Mouse (Mus musculus): ENCODE measurements around the gene 2010109A12Rik. TPM values are rescaled to one million over a fixed set of nuclear protein-coding genes. Genes with fewer than 3 reads are reported as not detected.

Gene 2010109A12Rik
- polyA plus RNA-seq, 1 experiment from 2014 or later = 1.2 TPM

GRCm38 (mm10) chr5:93183311-93183710, 23.0 kb upstream of the 2010109A12Rik start:
- Histone ChIP-seq H3K4me3 (ENCODE audit: low read depth, low read length) (no peak overlapping the region), H3K36me3 (ENCODE audit: control insufficient read depth, insufficient read depth, low read length) (peaks cover 20% of the 10 kb centered on the region; the same call in 1 of the 2 replicates), H3K27me3 (ENCODE audit: control insufficient read depth, insufficient read depth, low read depth, low read length) (no peaks in the 10 kb centered on the region), H3K9me3 (replicated peaks; ENCODE audit: control insufficient read depth, low read length, poor library complexity, severe bottlenecking) (no peaks in the 10 kb centered on the region), H3K4me1 (ENCODE audit: control insufficient read depth, insufficient read depth, low read length) (no peaks in the 10 kb centered on the region), H3K9ac (ENCODE audit: low read depth, low read length) (no peak overlapping the region), H3K27ac (ENCODE audit: low read length) (no peak overlapping the region), H3K4me2 (ENCODE audit: low read length) (no peak overlapping the region)
- 83% methylated on average over 6 of the region's 6 CpGs for WGBS
- no peak for ATAC-seq

GRCm38 (mm10) chr5:93184548-93184947, 21.8 kb upstream of the 2010109A12Rik start:
- 89% methylated on average over 6 of the region's 6 CpGs for WGBS
- Histone ChIP-seq H3K27ac (ENCODE audit: low read length) (no peak overlapping the region), H3K4me2 (ENCODE audit: low read length) (no peak overlapping the region), H3K9ac (ENCODE audit: low read depth, low read length) (no peak overlapping the region), H3K36me3 (ENCODE audit: control insufficient read depth, insufficient read depth, low read length) (peaks cover 23% of the 10 kb centered on the region; the same call in 1 of the 2 replicates), H3K4me3 (ENCODE audit: low read depth, low read length) (no peak overlapping the region), H3K27me3 (ENCODE audit: control insufficient read depth, insufficient read depth, low read depth, low read length) (no peaks in the 10 kb centered on the region), H3K9me3 (replicated peaks; ENCODE audit: control insufficient read depth, low read length, poor library complexity, severe bottlenecking) (no peaks in the 10 kb centered on the region), H3K4me1 (ENCODE audit: control insufficient read depth, insufficient read depth, low read length) (no peaks in the 10 kb centered on the region)
- no peak for ATAC-seq

GRCm38 (mm10) chr5:93189607-93190006, 16.7 kb upstream of the 2010109A12Rik start:
- H3K36me3 ChIP-seq (ENCODE audit: control insufficient read depth, insufficient read depth, low read length) = peaks cover 16% of the 10 kb centered on the region; the same call in 1 of the 2 replicates
- H3K9ac ChIP-seq (ENCODE audit: low read depth, low read length) = no peak overlapping the region
- H3K9me3 ChIP-seq (replicated peaks; ENCODE audit: control insufficient read depth, low read length, poor library complexity, severe bottlenecking) = no peaks in the 10 kb centered on the region
- no peak overlapping the region for H3K4me2 ChIP-seq (ENCODE audit: low read length)
- no peak overlapping the region for H3K4me3 ChIP-seq (ENCODE audit: low read depth, low read length)
- no peak for ATAC-seq
- WGBS = 74% methylated on average over 3 of the region's 3 CpGs
- H3K4me1 ChIP-seq (ENCODE audit: control insufficient read depth, insufficient read depth, low read length) = 0 out of 2 replicates have a peak, but pooled peaks cover 2% of the 10 kb centered on the region
- no peak overlapping the region for H3K27ac ChIP-seq (ENCODE audit: low read length)
- H3K27me3 ChIP-seq (ENCODE audit: control insufficient read depth, insufficient read depth, low read depth, low read length) = no peaks in the 10 kb centered on the region

- no peak for ATAC-seq
- Histone ChIP-seq H3K9ac (ENCODE audit: low read depth, low read length) (no peak overlapping the region), H3K27ac (ENCODE audit: low read length) (no peak overlapping the region), H3K4me1 (ENCODE audit: control insufficient read depth, insufficient read depth, low read length) (0 out of 2 replicates have a peak, but pooled peaks cover 2% of the 10 kb centered on the region), H3K4me3 (ENCODE audit: low read depth, low read length) (no peak overlapping the region), H3K9me3 (replicated peaks; ENCODE audit: control insufficient read depth, low read length, poor library complexity, severe bottlenecking) (no peaks in the 10 kb centered on the region), H3K27me3 (ENCODE audit: control insufficient read depth, insufficient read depth, low read depth, low read length) (no peaks in the 10 kb centered on the region), H3K36me3 (ENCODE audit: control insufficient read depth, insufficient read depth, low read length) (peaks cover 14% of the 10 kb centered on the region; the same call in 1 of the 2 replicates), H3K4me2 (ENCODE audit: low read length) (no peak overlapping the region)
- 97% methylated on average over 5 of the region's 5 CpGs for WGBS
These were observed 15.9 kb upstream of the 2010109A12Rik start for GRCm38 (mm10) chr5:93190428-93190827.

GRCm38 (mm10) chr5:93198232-93198631, 8.1 kb upstream of the 2010109A12Rik start:
- H3K4me2 ChIP-seq (ENCODE audit: low read length) = no peak overlapping the region
- H3K27ac ChIP-seq (ENCODE audit: low read length) = no peak overlapping the region
- H3K4me1 ChIP-seq (ENCODE audit: control insufficient read depth, insufficient read depth, low read length) = peaks cover 6% of the 10 kb centered on the region
- H3K9ac ChIP-seq (ENCODE audit: low read depth, low read length) = no peak overlapping the region
- H3K27me3 ChIP-seq (ENCODE audit: control insufficient read depth, insufficient read depth, low read depth, low read length) = no peaks in the 10 kb centered on the region
- ATAC-seq = no peak
- H3K4me3 ChIP-seq (ENCODE audit: low read depth, low read length) = no peak overlapping the region
- no peaks in the 10 kb centered on the region for H3K9me3 ChIP-seq (replicated peaks; ENCODE audit: control insufficient read depth, low read length, poor library complexity, severe bottlenecking)
- 90% methylated on average over 3 of the region's 3 CpGs for WGBS
- peaks cover 7% of the 10 kb centered on the region for H3K36me3 ChIP-seq (ENCODE audit: control insufficient read depth, insufficient read depth, low read length)

GRCm38 (mm10) chr5:93201181-93201580, 5.1 kb upstream of the 2010109A12Rik start:
- Histone ChIP-seq H3K4me3 (ENCODE audit: low read depth, low read length) (no peak overlapping the region), H3K36me3 (ENCODE audit: control insufficient read depth, insufficient read depth, low read length) (peaks cover 7% of the 10 kb centered on the region), H3K9me3 (replicated peaks; ENCODE audit: control insufficient read depth, low read length, poor library complexity, severe bottlenecking) (no peaks in the 10 kb centered on the region), H3K4me2 (ENCODE audit: low read length) (no peak overlapping the region), H3K27ac (ENCODE audit: low read length) (no peak overlapping the region), H3K4me1 (ENCODE audit: control insufficient read depth, insufficient read depth, low read length) (peaks cover 19% of the 10 kb centered on the region), H3K9ac (ENCODE audit: low read depth, low read length) (no peak overlapping the region), H3K27me3 (ENCODE audit: control insufficient read depth, insufficient read depth, low read depth, low read length) (no peaks in the 10 kb centered on the region)
- no peak for ATAC-seq
- 97% methylated on average over 1 of the region's 1 CpGs for WGBS

- Histone ChIP-seq H3K4me3 (ENCODE audit: low read depth, low read length) (peak overlapping the region; percentile 89), H3K9ac (ENCODE audit: low read depth, low read length) (peak overlapping the region; percentile 93), H3K36me3 (ENCODE audit: control insufficient read depth, insufficient read depth, low read length) (peaks cover 3% of the 10 kb centered on the region; the same call in 1 of the 2 replicates), H3K4me1 (ENCODE audit: control insufficient read depth, insufficient read depth, low read length) (peaks cover 29% of the 10 kb centered on the region), H3K4me2 (ENCODE audit: low read length) (peak overlapping the region; percentile 87), H3K27ac (ENCODE audit: low read length) (peak overlapping the region; percentile 90), H3K27me3 (ENCODE audit: control insufficient read depth, insufficient read depth, low read depth, low read length) (no peaks in the 10 kb centered on the region), H3K9me3 (replicated peaks; ENCODE audit: control insufficient read depth, low read length, poor library complexity, severe bottlenecking) (no peaks in the 10 kb centered on the region)
- 0% methylated on average over 24 of the region's 63 CpGs for WGBS
- peak; percentile 74 for ATAC-seq
These were observed 778 bp upstream of the 2010109A12Rik start for GRCm38 (mm10) chr5:93205371-93206108.

GRCm38 (mm10) chr5:93207006-93207348, 659 bp downstream of the 2010109A12Rik start:
- Histone ChIP-seq H3K9me3 (replicated peaks; ENCODE audit: control insufficient read depth, low read length, poor library complexity, severe bottlenecking) (no peaks in the 10 kb centered on the region), H3K4me3 (ENCODE audit: low read depth, low read length) (peak overlapping the region; percentile 89), H3K4me1 (ENCODE audit: control insufficient read depth, insufficient read depth, low read length) (peaks cover 29% of the 10 kb centered on the region), H3K4me2 (ENCODE audit: low read length) (peak overlapping the region; percentile 64), H3K36me3 (ENCODE audit: control insufficient read depth, insufficient read depth, low read length) (no peaks in the 10 kb centered on the region), H3K9ac (ENCODE audit: low read depth, low read length) (peak overlapping the region; percentile 93), H3K27me3 (ENCODE audit: control insufficient read depth, insufficient read depth, low read depth, low read length) (no peaks in the 10 kb centered on the region), H3K27ac (ENCODE audit: low read length) (peak overlapping the region; percentile 90)
- ATAC-seq = no peak; the same call in 1 of the 2 replicates
- WGBS = 2% methylated on average over 6 of the region's 6 CpGs

GRCm38 (mm10) chr5:93207555-93207954, 1.2 kb downstream of the 2010109A12Rik start:
- H3K27me3 ChIP-seq (ENCODE audit: control insufficient read depth, insufficient read depth, low read depth, low read length) = no peaks in the 10 kb centered on the region
- H3K9ac ChIP-seq (ENCODE audit: low read depth, low read length) = no peak overlapping the region
- WGBS = 63% methylated on average over 1 of the region's 1 CpGs
- ATAC-seq = no peak
- H3K4me1 ChIP-seq (ENCODE audit: control insufficient read depth, insufficient read depth, low read length) = peaks cover 29% of the 10 kb centered on the region
- H3K4me3 ChIP-seq (ENCODE audit: low read depth, low read length) = no peak overlapping the region
- no peaks in the 10 kb centered on the region for H3K36me3 ChIP-seq (ENCODE audit: control insufficient read depth, insufficient read depth, low read length)
- H3K9me3 ChIP-seq (replicated peaks; ENCODE audit: control insufficient read depth, low read length, poor library complexity, severe bottlenecking) = no peaks in the 10 kb centered on the region
- H3K4me2 ChIP-seq (ENCODE audit: low read length) = no peak overlapping the region; the same call in 1 of the 2 replicates
- no peak overlapping the region for H3K27ac ChIP-seq (ENCODE audit: low read length)

Data from midbrain, embryonic 16.5 days (tissue).